Mouse (Mus musculus) lung, embryonic 16.5 days (tissue): ENCODE results near the gene Nrd1. TPM values are rescaled to one million over a fixed set of nuclear protein-coding genes. Genes with fewer than 3 reads are reported as not detected.
A peak's percentile ranks its signal among the peaks of the same experiment; 100 is the strongest.

Experiments
- ATAC-seq: fragments of 200-750 bp; cut with Nextera tagmentation; 2 replicates; pipeline ENCODE4 v1.8.0; 2017; ENCODE audit warnings: low read depth, mild to moderate bottlenecking, moderate library complexity
- H3K27ac ChIP-seq: fragments of 300-500 bp; sonication (generic); 2 replicates; pipeline ENCODE4 v1.5.1; 2014; ENCODE audit warnings: mild to moderate bottlenecking, control low read depth, low read length
- H3K27me3 ChIP-seq: fragments of 300-500 bp; sonication (generic); 2 replicates; pipeline ENCODE4 v1.6.1; 2014; ENCODE audit warnings: low read depth, low read length, mixed read lengths; ENCODE audit not compliant: control insufficient read depth, insufficient read depth
- H3K36me3 ChIP-seq: fragments of 300-500 bp; sonication (generic); 2 replicates; pipeline ENCODE4 v1.6.1; 2014; ENCODE audit warnings: low read length; ENCODE audit not compliant: control insufficient read depth, insufficient read depth
- H3K4me1 ChIP-seq: fragments of 300-500 bp; sonication (generic); replicated peaks from 2 replicates; pipeline ENCODE4 v1.6.1; 2014; ENCODE audit warnings: low read length, mixed read lengths; ENCODE audit not compliant: control insufficient read depth, insufficient read depth
- H3K4me2 ChIP-seq: fragments of 300-500 bp; sonication (generic); 2 replicates; pipeline ENCODE4 v1.6.1; 2014; ENCODE audit warnings: low read depth, low read length, control low read depth
- H3K4me3 ChIP-seq: fragments of 300-500 bp; sonication (generic); 2 replicates; pipeline ENCODE4 v1.5.1; 2014; ENCODE audit warnings: mild to moderate bottlenecking, low read length, control low read depth
- H3K9ac ChIP-seq: fragments of 300-500 bp; sonication (generic); 2 replicates; pipeline ENCODE4 v1.6.1; 2014; ENCODE audit warnings: low read length, control low read depth
- H3K9me3 ChIP-seq: fragments of 300-500 bp; sonication (generic); 2 replicates; pipeline ENCODE4 v1.6.1; 2016; ENCODE audit warnings: low read length; ENCODE audit not compliant: control insufficient read depth
- WGBS: fragments of 180-500 bp; shearing (Covaris S2); extraction: QIAGEN DNeasy Blood & Tissue Kit; methylation state at CpG from one replicate; pipeline ENCODE4 v1.1.7; 2014; 5-methylcytosine and 5-hydroxymethylcytosine counted together
- polyA plus RNA-seq: library from polyadenylated mRNA; unstranded; fragments of >200 nt; fragmentation: Nextera tagmentation; extraction: Ambion mirVana; gene quantifications from 2 replicates; pipeline ENCODE4 v1.2.1, GENCODE M21; 2015

Gene Nrd1
- polyA plus RNA-seq, 1 experiment from 2014 or later: 57.4 TPM

- ATAC-seq: no peak
- Histone ChIP-seq H3K9me3 (no peaks in the 10 kb centered on the region), H3K27me3 (no peaks in the 10 kb centered on the region), H3K9ac (no peak overlapping the region), H3K4me2 (no peak overlapping the region), H3K4me1 (peaks cover 5% of the 10 kb centered on the region), H3K36me3 (peaks cover 8% of the 10 kb centered on the region; the same call in 1 of the 2 replicates), H3K27ac (no peak overlapping the region), H3K4me3 (no peak overlapping the region)
- 83% methylated on average over 5 of the region's 5 CpGs for WGBS
Measured at GRCm38 (mm10) chr4:109102574-109102973, 102.1 kb downstream of the Nrd1 start.

- Histone ChIP-seq H3K27me3 (no peaks in the 10 kb centered on the region), H3K36me3 (peaks cover 8% of the 10 kb centered on the region; the same call in 1 of the 2 replicates), H3K9ac (no peak overlapping the region), H3K4me2 (no peak overlapping the region), H3K4me1 (peaks cover 5% of the 10 kb centered on the region), H3K27ac (no peak overlapping the region), H3K9me3 (no peaks in the 10 kb centered on the region), H3K4me3 (no peak overlapping the region)
- no peak for ATAC-seq
- WGBS: 35% methylated on average over 9 of the region's 9 CpGs
Measured at GRCm38 (mm10) chr4:109103145-109103883, 102.9 kb downstream of the Nrd1 start.

GRCm38 (mm10) chr4:109105254-109105653 lies 104.8 kb downstream of the Nrd1 start:
- no peaks in the 10 kb centered on the region for H3K9me3 ChIP-seq
- H3K27me3 ChIP-seq: no peaks in the 10 kb centered on the region
- H3K4me1 ChIP-seq: peaks cover 5% of the 10 kb centered on the region
- no peak overlapping the region for H3K27ac ChIP-seq
- H3K9ac ChIP-seq: no peak overlapping the region
- H3K4me2 ChIP-seq: no peak overlapping the region
- H3K4me3 ChIP-seq: no peak overlapping the region
- H3K36me3 ChIP-seq: peaks cover 6% of the 10 kb centered on the region; the same call in 1 of the 2 replicates
- ATAC-seq: no peak

GRCm38 (mm10) chr4:109106034-109106433 lies 105.6 kb downstream of the Nrd1 start:
- peaks cover 3% of the 10 kb centered on the region; the same call in 1 of the 2 replicates for H3K36me3 ChIP-seq
- no peaks in the 10 kb centered on the region for H3K9me3 ChIP-seq
- WGBS: 57% methylated on average over 3 of the region's 3 CpGs
- peak; percentile 52; the same call in 1 of the 2 replicates for ATAC-seq
- H3K4me3 ChIP-seq: no peak overlapping the region
- H3K9ac ChIP-seq: no peak overlapping the region
- no peaks in the 10 kb centered on the region for H3K27me3 ChIP-seq
- H3K4me1 ChIP-seq: peaks cover 5% of the 10 kb centered on the region
- H3K27ac ChIP-seq: no peak overlapping the region
- no peak overlapping the region for H3K4me2 ChIP-seq

- no peak overlapping the region for H3K4me2 ChIP-seq
- no peak overlapping the region for H3K4me3 ChIP-seq
- peaks cover under 1% of the 10 kb centered on the region; the same call in 1 of the 2 replicates for H3K36me3 ChIP-seq
- H3K9me3 ChIP-seq: no peaks in the 10 kb centered on the region
- peaks cover 5% of the 10 kb centered on the region for H3K4me1 ChIP-seq
- no peak overlapping the region for H3K27ac ChIP-seq
- no peak overlapping the region for H3K9ac ChIP-seq
- no peaks in the 10 kb centered on the region for H3K27me3 ChIP-seq
- no peak for ATAC-seq
Measured at GRCm38 (mm10) chr4:109106594-109106993, 106.1 kb downstream of the Nrd1 start.

GRCm38 (mm10) chr4:109109012-109109411 lies 108.6 kb downstream of the Nrd1 start:
- ATAC-seq: no peak
- H3K27ac ChIP-seq: no peak overlapping the region
- H3K9ac ChIP-seq: no peak overlapping the region
- no peaks in the 10 kb centered on the region for H3K36me3 ChIP-seq
- H3K27me3 ChIP-seq: no peaks in the 10 kb centered on the region
- H3K4me3 ChIP-seq: no peak overlapping the region
- 76% methylated on average over 6 of the region's 6 CpGs for WGBS
- H3K4me1 ChIP-seq: peaks cover 8% of the 10 kb centered on the region
- no peak overlapping the region for H3K4me2 ChIP-seq
- no peaks in the 10 kb centered on the region for H3K9me3 ChIP-seq

- H3K9me3 ChIP-seq: no peaks in the 10 kb centered on the region
- WGBS: 85% methylated on average over 10 of the region's 10 CpGs
- no peak overlapping the region for H3K9ac ChIP-seq
- peaks cover 8% of the 10 kb centered on the region for H3K4me1 ChIP-seq
- no peak overlapping the region for H3K4me2 ChIP-seq
- H3K27me3 ChIP-seq: no peaks in the 10 kb centered on the region
- no peak overlapping the region for H3K4me3 ChIP-seq
- no peaks in the 10 kb centered on the region for H3K36me3 ChIP-seq
- no peak overlapping the region for H3K27ac ChIP-seq
- ATAC-seq: no peak
Measured at GRCm38 (mm10) chr4:109109686-109110085, 109.2 kb downstream of the Nrd1 start.

- Histone ChIP-seq H3K4me3 (no peak overlapping the region), H3K27me3 (no peaks in the 10 kb centered on the region)
- WGBS: 75% methylated on average over 2 of the region's 2 CpGs
Measured at GRCm38 (mm10) chr4:109110978-109111377, 110.5 kb downstream of the Nrd1 start.

More at GRCm38 (mm10) chr4:109110978-109111377, 110.5 kb downstream of the Nrd1 start:
- H3K36me3 ChIP-seq: no peaks in the 10 kb centered on the region
- ATAC-seq: no peak
- H3K27ac ChIP-seq: no peak overlapping the region
- no peak overlapping the region for H3K9ac ChIP-seq
- H3K4me1 ChIP-seq: peaks cover 12% of the 10 kb centered on the region
- no peak overlapping the region for H3K4me2 ChIP-seq
- H3K9me3 ChIP-seq: no peaks in the 10 kb centered on the region
